Mouse (Mus musculus) embryonic facial prominence, embryonic 13.5 days (tissue): ENCODE results near the gene Gm20850. TPM values are rescaled to one million over a fixed set of nuclear protein-coding genes. Genes with fewer than 3 reads are reported as not detected.
"Not testable (repeated sequence)": the region's sequence is repeated elsewhere in the genome, so short reads cannot be mapped to it uniquely, and the experiment has no call there.

Experiments
- ATAC-seq: fragments of 200-750 bp; cut with Nextera tagmentation; 2 replicates; pipeline ENCODE4 v1.8.0; 2017; ENCODE audit warnings: low read depth; ENCODE audit not compliant: insufficient number of reproducible peaks, insufficient read depth, low FRiP score, low TSS enrichment
- H3K27ac ChIP-seq: fragments of 300-500 bp; sonication (generic); 2 replicates; pipeline ENCODE4 v1.5.1; 2015; ENCODE audit warnings: moderate library complexity, mild to moderate bottlenecking, inconsistent platforms
- H3K27me3 ChIP-seq: fragments of 300-500 bp; sonication (generic); 2 replicates; pipeline ENCODE4 v1.6.1; 2015; ENCODE audit warnings: mild to moderate bottlenecking, inconsistent platforms
- H3K36me3 ChIP-seq: fragments of 300-500 bp; sonication (generic); 2 replicates; pipeline ENCODE4 v1.6.1; 2015; ENCODE audit warnings: mild to moderate bottlenecking, inconsistent platforms
- H3K4me1 ChIP-seq: fragments of 300-500 bp; sonication (generic); 2 replicates; pipeline ENCODE4 v1.6.1; 2015; ENCODE audit warnings: inconsistent platforms
- H3K4me2 ChIP-seq: fragments of 300-500 bp; sonication (generic); 2 replicates; pipeline ENCODE4 v1.6.1; 2015; ENCODE audit warnings: moderate library complexity, mild to moderate bottlenecking, inconsistent platforms
- H3K4me3 ChIP-seq: fragments of 300-500 bp; sonication (generic); 2 replicates; pipeline ENCODE4 v1.5.1; 2015; ENCODE audit warnings: mild to moderate bottlenecking, inconsistent platforms
- H3K9ac ChIP-seq: fragments of 300-500 bp; sonication (generic); 2 replicates; pipeline ENCODE4 v1.6.1; 2015; ENCODE audit warnings: mild to moderate bottlenecking, inconsistent platforms
- H3K9me3 ChIP-seq: fragments of 300-500 bp; sonication (generic); 2 replicates; pipeline ENCODE4 v1.6.1; 2016; ENCODE audit warnings: inconsistent platforms
- WGBS: fragments of 180-500 bp; shearing (Covaris S2); methylation state at CpG from one replicate; pipeline ENCODE4 v1.1.7; 2015; ENCODE audit warnings: mixed read lengths; 5-methylcytosine and 5-hydroxymethylcytosine counted together
- polyA plus RNA-seq: library from polyadenylated mRNA; unstranded; fragments of >200 nt; fragmentation: Nextera tagmentation; extraction: Ambion mirVana; gene quantifications from 2 replicates; pipeline ENCODE4 v1.2.1, GENCODE M21; 2015

The Gm20850 gene
- not detected in 2 replicates for polyA plus RNA-seq

GRCm38 (mm10) chrY:75715022-75715421, at the start of gene Gm20850:
Gm20850 (plus strand) TSS chrY:75715322.
- H3K27me3 ChIP-seq, H3K4me2 ChIP-seq, H3K36me3 ChIP-seq, H3K9me3 ChIP-seq, H3K9ac ChIP-seq, H3K4me3 ChIP-seq, H3K27ac ChIP-seq, ATAC-seq, H3K4me1 ChIP-seq: not testable (repeated sequence)
- no CpG with 5 or more reads among the region's 6 CpGs for WGBS
